Mouse (Mus musculus): Measurements from ENCODE around the gene Vmn1r172. TPM values are rescaled to one million over a fixed set of nuclear protein-coding genes. Genes with fewer than 3 reads are reported as not detected.
"Not testable (repeated sequence)": the region's sequence is repeated elsewhere in the genome, so short reads cannot be mapped to it uniquely, and the experiment has no call there.

The Vmn1r172 gene
- not detected in 2 replicates for total RNA-seq (2017)

GRCm38 (mm10) chr7:23658016-23658415, at the start of gene Vmn1r172:
Vmn1r172 (plus strand) TSS chr7:23658316.
- no peak for ATAC-seq (replicated peaks in 1 of 2; ENCODE audit: insufficient read depth in 1 of 2, low FRiP score in 2 of 2, low TSS enrichment in 1 of 2, low read depth in 1 of 2, poor library complexity in 2 of 2, severe bottlenecking in 2 of 2)

DNA sequence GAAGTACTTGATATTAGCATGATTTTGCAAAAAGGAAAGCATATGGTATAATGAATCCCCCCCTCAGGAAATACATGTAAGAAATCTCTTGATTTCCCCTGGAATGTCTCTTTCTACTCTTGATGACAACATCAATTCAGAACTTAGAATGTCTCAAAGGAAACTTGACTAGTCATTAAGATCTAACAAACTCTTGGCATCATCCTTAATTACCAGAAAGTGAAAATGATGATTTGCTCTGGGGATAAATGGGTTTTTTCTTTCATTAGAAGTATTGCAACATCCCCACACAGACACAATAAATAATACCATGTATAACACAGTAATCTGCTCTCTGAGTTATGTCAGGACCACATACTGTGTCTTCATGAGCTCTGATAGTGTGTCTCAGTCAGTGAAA, 27.7 kb upstream of the Vmn1r172 start, which contains the start of gene Vmn1r171:
Gene Vmn1r171, plus strand, starts transcription at position 301 of the 400 bp plus-strand sequence.
- ATAC-seq (replicated peaks in 1 of 2; ENCODE audit: insufficient read depth in 1 of 2, low FRiP score in 2 of 2, low TSS enrichment in 1 of 2, low read depth in 1 of 2, poor library complexity in 2 of 2, severe bottlenecking in 2 of 2): no peak

DNA sequence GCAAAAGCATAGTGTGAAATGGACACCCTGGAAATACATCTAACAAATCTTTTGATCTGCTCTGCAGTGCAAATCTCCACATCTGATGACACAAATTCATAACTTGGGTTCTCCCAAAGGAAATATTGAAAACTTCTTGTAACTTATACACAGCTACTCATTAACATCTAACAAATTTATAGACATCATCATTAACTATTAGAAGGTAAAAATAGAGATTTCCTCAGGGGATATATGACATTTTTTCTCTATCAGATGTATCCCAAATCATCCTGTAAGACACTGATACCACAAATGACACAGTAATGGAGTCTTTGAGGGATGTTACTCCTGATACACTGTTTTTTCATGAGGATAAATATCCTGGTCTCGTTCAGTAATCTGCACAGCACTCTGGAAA, 42.3 kb downstream of the Vmn1r172 start, which contains the start of gene Vmn1r173:
Gene Vmn1r173, plus strand, starts transcription at position 301 of the 400 bp plus-strand sequence.
- ATAC-seq (replicated peaks in 1 of 2; ENCODE audit: insufficient read depth in 1 of 2, low FRiP score in 2 of 2, low TSS enrichment in 1 of 2, low read depth in 1 of 2, poor library complexity in 2 of 2, severe bottlenecking in 2 of 2): not testable (repeated sequence)

Other genes starting within 250 kb of the Vmn1r172 start
- gene Vmn1r167, start 151.1 kb upstream of the Vmn1r172 start, total RNA-seq (2017): not detected in 2 replicates
- not detected in 2 replicates for gene Vmn1r168, start 118.6 kb upstream of the Vmn1r172 start, total RNA-seq (2017)
- gene Vmn1r169, start 82.8 kb upstream of the Vmn1r172 start, total RNA-seq (2017): not detected in 2 replicates
- not detected in 2 replicates for gene Vmn1r170, start 52.1 kb upstream of the Vmn1r172 start, total RNA-seq (2017)
- gene Vmn1r171, start 27.6 kb upstream of the Vmn1r172 start, total RNA-seq (2017): not detected in 2 replicates
- not detected in 2 replicates for gene Vmn1r173, start 42.4 kb downstream of the Vmn1r172 start, total RNA-seq (2017)
- gene Vmn1r174, start 94.0 kb downstream of the Vmn1r172 start, total RNA-seq (2017): not detected in 2 replicates
- not detected in 2 replicates for gene Vmn1r175, start 152.3 kb downstream of the Vmn1r172 start, total RNA-seq (2017)
- gene Vmn1r176, start 179.1 kb downstream of the Vmn1r172 start, total RNA-seq (2017): not detected in 2 replicates
- not detected in 2 replicates for gene Vmn1r177, start 208.1 kb downstream of the Vmn1r172 start, total RNA-seq (2017)
- not detected in 2 replicates for gene Vmn1r178, start 233.7 kb downstream of the Vmn1r172 start, total RNA-seq (2017)

Measured in hematopoietic stem cell, adult 5-6 weeks (primary cell).